9 mouse cellular contexts compared by ENCODE assay signal in the genomic region with DNA sequence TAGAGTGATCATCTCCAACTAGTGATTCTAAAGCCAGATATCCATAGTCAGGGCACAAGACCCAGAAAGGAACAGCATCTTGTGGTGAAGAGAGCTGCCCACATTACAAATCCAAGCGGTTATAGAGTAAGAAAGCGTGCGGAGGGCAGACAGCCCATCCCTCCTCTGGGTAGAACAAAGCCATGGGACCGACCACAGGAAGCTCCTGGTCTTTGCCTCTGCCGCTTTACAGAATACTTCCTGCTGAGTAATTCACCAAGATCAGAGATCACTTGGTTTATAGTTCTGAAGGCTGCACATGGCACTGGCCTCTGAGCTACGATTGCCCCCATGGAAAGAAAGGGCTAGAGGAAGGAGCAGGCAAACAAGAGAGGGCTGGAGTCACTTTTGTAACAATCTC. TPM values are rescaled to one million over a fixed set of nuclear protein-coding genes. Genes with fewer than 3 reads are reported as not detected.
DNase-seq lines count a peak whose midpoint lies in the region; ATAC-seq and TF ChIP-seq lines count a peak whose summit lies in the region.
"Had no signal": no experiment of that assay in that cellular context is flagged by ENCODE, and none has a peak within 500 bp of the region (broad histone marks: within the 10 kb centered on the region; RNA-seq: fewer than 3 reads in every experiment).

No protein-coding gene starts in this region.

- H3K4me1 ChIP-seq in liver, embryonic 15.5 days (replicated peaks) = peaks cover 16% of the 10 kb centered on the region; the same call in 1 of the 2 replicates
- peaks cover 50% of the 10 kb centered on the region for H3K4me1 ChIP-seq in thymus, adult 2 months (replicated peaks; ENCODE audit: control insufficient read depth, insufficient read depth, low read length)

- no peak for TF ChIP-seq CTCF in thymus, adult 2 months (IDR thresholded peaks at IDR 0.05; ENCODE audit: borderline replicate concordance, control insufficient read depth, extremely low read depth, insufficient read depth, low read length, poor library complexity)
- no peak for TF ChIP-seq CTCF in gastrocnemius, adult 2 months (IDR thresholded peaks at IDR 0.05)

- intact Hi-C loops in gastrocnemius, adult 2 months (cut with DNase I) = no loop called here

- peak; percentile 85 for DNase-seq in CD4-positive helper T cell, adult 2 months (ENCODE audit: low read depth, low spot score)
- DNase-seq in thymus, adult 2 months = peak; percentile 36
- DNase-seq in gastrocnemius, adult 2 months = no peak
- no peak for DNase-seq in gastrocnemius, adult 18-20 months (ENCODE audit: low spot score)
- no peak for DNase-seq in left cerebral cortex, adult 18-20 months (ENCODE audit: low spot score in 2 of 2)
- DNase-seq: cerebellum, adult 8-10 months had no signal

- H3K4me3 ChIP-seq in liver, embryonic 15.5 days (replicated peaks) = no peak overlapping the region
- H3K4me3 ChIP-seq in thymus, adult 2 months (ENCODE audit: control insufficient read depth, insufficient read depth, low read length) = no peak overlapping the region
- no peak overlapping the region for H3K4me3 ChIP-seq in gastrocnemius, adult 2 months
- H3K4me3 ChIP-seq: embryonic facial prominence, embryonic 10.5 days had no signal

- peak overlapping the region; percentile 0; the same call in 1 of the 2 replicates for H3K4me2 ChIP-seq in liver, embryonic 15.5 days

- H3K9ac ChIP-seq in liver, embryonic 15.5 days = no peak overlapping the region

- no peaks in the 10 kb centered on the region for H3K36me3 ChIP-seq in liver, embryonic 15.5 days (replicated peaks)
- peaks cover 6% of the 10 kb centered on the region for H3K36me3 ChIP-seq in thymus, adult 2 months (ENCODE audit: control insufficient read depth, insufficient read depth, low read length)
- H3K36me3 ChIP-seq: embryonic facial prominence, embryonic 10.5 days had no signal

- 25% methylated on average over 6 of the region's 6 CpGs for WGBS in liver, embryonic 15.5 days (ENCODE audit: insufficient replicate concordance)
- 2% methylated on average over 6 of the region's 6 CpGs for WGBS in thymus, adult 2 months

- no peaks in the 10 kb centered on the region for H3K27me3 ChIP-seq in liver, embryonic 15.5 days
- no peaks in the 10 kb centered on the region for H3K27me3 ChIP-seq in thymus, adult 2 months (ENCODE audit: control insufficient read depth, insufficient read depth, low read length)

- peak; percentile 38 for ATAC-seq in CD4-positive, CD25-positive, alpha-beta regulatory T cell, adult 4 months
- 0 out of 2 replicates have a peak, but pooled peaks have one; percentile 8 for ATAC-seq in liver, embryonic 15.5 days (ENCODE audit: insufficient read depth)

- no peaks in the 10 kb centered on the region for H3K9me3 ChIP-seq in liver, embryonic 15.5 days (replicated peaks)
- H3K9me3 ChIP-seq: embryonic facial prominence, embryonic 10.5 days had no signal

- H3K27ac ChIP-seq in liver, embryonic 15.5 days (replicated peaks) = 0 out of 2 replicates have a peak overlapping the region, but pooled peaks have one; percentile 19
- peak overlapping the region; percentile 70 for H3K27ac ChIP-seq in thymus, adult 2 months (ENCODE audit: control insufficient read depth, insufficient read depth, low read length)
- no peak overlapping the region for H3K27ac ChIP-seq in gastrocnemius, adult 2 months
- H3K27ac ChIP-seq: embryonic facial prominence, embryonic 10.5 days had no signal

- no peak for TF ChIP-seq POLR2A in thymus, adult 2 months (IDR thresholded peaks at IDR 0.05; ENCODE audit: control insufficient read depth, extremely low read depth, insufficient read depth, low read length, poor library complexity)

RNA-seq across cellular contexts. Expression of a gene that starts 30.6 kb away (rescaled TPM):
- polyA plus RNA-seq in CD4-positive, CD25-positive, alpha-beta regulatory T cell, adult 4 months (2017; shearing (Covaris generic)) = 100 to 1,000 TPM; 109 to 197 TPM
- polyA plus RNA-seq in liver, embryonic 15.5 days (2015; fragmentation: Nextera tagmentation; extraction: Ambion mirVana) = 4.0 and 4.9 TPM in 2 replicates
- polyA plus RNA-seq in thymus, adult 2 months (2012; rRNA removed) = 17.2 TPM in 2 replicates
- total RNA-seq in gastrocnemius, adult 2 months (2021) = 1 to 10 TPM in 1 of 2 experiments, under 1 TPM in 1; 0.69 to 1.3 TPM
- under 1 TPM; 0.57 to 0.87 TPM for total RNA-seq in gastrocnemius, adult 18-20 months (2021)
- total RNA-seq in left cerebral cortex, adult 18-20 months (2021) = 10 to 100 TPM in 1 of 2 experiments, 1 to 10 TPM in 1; 8.1 to 10.8 TPM

Comparison
In these comparisons a context has a peak if more than half of its experiments do, and no peak if none do; other contexts are left out.
1. DNase-seq: peak in CD4-positive helper T cell, adult 2 months (single experiment) and thymus, adult 2 months (single experiment); none in gastrocnemius, adult 2 months (single experiment), gastrocnemius, adult 18-20 months (single experiment) and left cerebral cortex, adult 18-20 months (0 of 2).